Mouse (Mus musculus) G1E (cell line): ENCODE results near the gene Cmbl.

Experiments
- CTCF ChIP-seq: IDR thresholded peaks from 2 replicates; pipeline ENCODE4 v1.5.1; 2012; ENCODE audit warnings: low read depth, low read length, inconsistent platforms, mixed read lengths
- GATA1 ChIP-seq: IDR thresholded peaks from 2 replicates; pipeline ENCODE4 v1.6.1; 2012; ENCODE audit warnings: borderline replicate concordance, low read length, inconsistent platforms, mixed read lengths
- GATA2 ChIP-seq: IDR thresholded peaks from 2 replicates; pipeline ENCODE4 v1.6.1; 2012; ENCODE audit warnings: low read depth, low read length, inconsistent platforms, borderline replicate concordance
- POLR2AphosphoS5 ChIP-seq: IDR thresholded peaks from 2 replicates; pipeline ENCODE4 v1.6.1; 2012; ENCODE audit warnings: low read depth, low read length, inconsistent platforms; ENCODE audit not compliant: insufficient replicate concordance
- TAL1 ChIP-seq: conservative IDR thresholded peaks from 2 replicates; pipeline ENCODE4 v1.6.1; 2012; ENCODE audit warnings: low read depth, low read length, inconsistent platforms, mixed read lengths

GRCm38 (mm10) chr15:31587789-31588188, 22.6 kb downstream of the Cmbl start:
- no peak for TF ChIP-seq CTCF
- TF ChIP-seq POLR2AphosphoS5, result no peak
- no peak for TF ChIP-seq GATA1
- no peak for TF ChIP-seq GATA2
- no peak for TF ChIP-seq TAL1
